Mouse (Mus musculus) heart, embryonic 11.5 days (tissue): ENCODE results near the gene Sim1. TPM values are rescaled to one million over a fixed set of nuclear protein-coding genes. Genes with fewer than 3 reads are reported as not detected.

Source experiments
- ATAC-seq: fragments of 200-750 bp; cut with Nextera tagmentation; replicated peaks from 2 replicates; pipeline ENCODE4 v1.8.0; 2017; ENCODE audit warnings: moderate library complexity; ENCODE audit not compliant: insufficient number of reproducible peaks, low FRiP score, low TSS enrichment
- H3K27ac ChIP-seq: fragments of 300-500 bp; sonication (generic); 2 replicates; pipeline ENCODE4 v1.5.1; 2014; ENCODE audit warnings: mild to moderate bottlenecking, low read depth, low read length
- H3K27me3 ChIP-seq: fragments of 300-500 bp; sonication (generic); 2 replicates; pipeline ENCODE4 v1.6.1; 2014; ENCODE audit warnings: mild to moderate bottlenecking, low read length, mixed read lengths; ENCODE audit not compliant: control insufficient read depth, insufficient read depth
- H3K36me3 ChIP-seq: fragments of 300-500 bp; sonication (generic); 2 replicates; pipeline ENCODE4 v1.6.1; 2014; ENCODE audit warnings: mild to moderate bottlenecking, low read length, moderate library complexity, mixed read lengths; ENCODE audit not compliant: control insufficient read depth, insufficient read depth
- H3K4me1 ChIP-seq: fragments of 300-500 bp; sonication (generic); 2 replicates; pipeline ENCODE4 v1.6.1; 2014; ENCODE audit warnings: low read length; ENCODE audit not compliant: control insufficient read depth, insufficient read depth
- H3K4me2 ChIP-seq: fragments of 300-500 bp; sonication (generic); 2 replicates; pipeline ENCODE4 v1.6.1; 2014; ENCODE audit warnings: mild to moderate bottlenecking, moderate library complexity
- H3K4me3 ChIP-seq: fragments of 300-500 bp; sonication (generic); 2 replicates; pipeline ENCODE4 v1.5.1; 2014; ENCODE audit warnings: low read depth, low read length
- H3K9ac ChIP-seq: fragments of 300-500 bp; sonication (generic); 2 replicates; pipeline ENCODE4 v1.6.1; 2014; ENCODE audit warnings: mild to moderate bottlenecking, low read depth, low read length, moderate library complexity
- H3K9me3 ChIP-seq: fragments of 300-500 bp; sonication (generic); replicated peaks from 2 replicates; pipeline ENCODE4 v1.6.1; 2016; ENCODE audit warnings: low read length; ENCODE audit not compliant: control insufficient read depth
- WGBS: fragments of 180-500 bp; shearing (Covaris S2); extraction: QIAGEN DNeasy Blood & Tissue Kit; methylation state at CpG from one replicate; pipeline ENCODE4 v1.1.7; 2014; ENCODE audit not compliant: insufficient replicate concordance; 5-methylcytosine and 5-hydroxymethylcytosine counted together
- polyA plus RNA-seq: library from polyadenylated mRNA; unstranded; fragments of >200 nt; fragmentation: Nextera tagmentation; extraction: Ambion mirVana; gene quantifications from 2 replicates; pipeline ENCODE4 v1.2.1, GENCODE M21; 2014

The Sim1 gene
- polyA plus RNA-seq, 1 experiment from 2014 or later = 0.09 TPM

DNA sequence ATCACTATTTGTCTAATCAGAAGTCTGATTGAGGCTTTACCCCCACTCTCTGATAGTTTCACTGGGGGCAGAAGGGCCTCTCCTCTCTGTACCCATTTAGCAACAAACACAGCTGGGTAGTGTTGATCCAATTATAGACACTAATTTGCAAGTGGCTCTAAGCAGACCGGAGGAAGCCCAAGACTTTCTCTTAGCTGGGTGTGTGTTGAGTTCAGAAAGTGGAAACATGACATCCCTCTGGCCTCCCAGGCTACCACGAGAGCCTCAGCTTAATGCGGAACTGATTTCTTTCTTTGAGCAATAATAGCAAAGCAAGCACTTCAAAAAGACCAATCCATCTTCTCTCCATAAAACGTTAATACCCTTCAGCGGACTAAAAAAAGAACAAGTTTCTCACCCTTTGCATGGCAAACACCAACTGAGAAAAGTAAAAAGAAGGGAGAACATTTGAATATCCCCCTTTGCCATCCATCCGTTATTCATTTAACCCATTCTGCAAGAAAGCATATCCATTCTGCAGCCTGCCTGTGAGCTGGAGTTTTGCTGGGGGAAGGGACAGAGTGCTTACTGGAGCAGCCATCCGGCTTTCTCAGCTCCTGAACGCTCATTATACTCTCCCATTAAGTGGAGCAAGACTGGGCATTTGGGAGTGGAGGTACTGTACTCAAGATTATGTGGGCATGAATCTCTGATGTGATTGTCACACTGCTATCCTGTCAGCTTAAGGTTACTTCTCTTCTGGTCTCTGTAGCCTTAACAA, 117.0 kb downstream of the Sim1 start:
- Histone ChIP-seq H3K4me3 (no peak overlapping the region), H3K9me3 (no peaks in the 10 kb centered on the region), H3K9ac (no peak overlapping the region), H3K4me2 (peak overlapping the region; percentile 14), H3K36me3 (no peaks in the 10 kb centered on the region), H3K27me3 (no peaks in the 10 kb centered on the region), H3K4me1 (no peaks in the 10 kb centered on the region; the same call in none of the 2 replicates), H3K27ac (no peak overlapping the region)
- WGBS = 30% methylated on average over 8 of the region's 8 CpGs
- ATAC-seq = no peak

DNA sequence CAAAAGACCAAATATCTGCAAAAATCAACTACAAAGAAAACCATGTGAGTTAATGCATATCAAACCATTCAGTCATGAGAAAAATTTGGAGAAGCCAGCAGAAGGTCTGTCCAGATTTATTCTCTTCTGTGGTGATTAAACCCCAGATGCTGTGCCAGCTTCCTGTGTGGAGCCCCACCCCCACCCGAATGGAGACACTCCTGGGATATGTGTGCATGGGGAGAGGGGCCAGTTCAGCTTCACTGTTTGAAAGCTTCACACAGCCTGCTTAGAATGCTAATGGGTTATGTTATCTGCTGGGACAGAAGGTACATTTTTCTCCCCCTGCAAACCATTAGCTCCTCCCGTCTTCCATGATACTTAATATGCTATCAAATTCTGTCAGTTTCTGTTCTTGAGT, 120.3 kb downstream of the Sim1 start:
- no peak for ATAC-seq
- H3K4me3 ChIP-seq = no peak overlapping the region
- H3K27me3 ChIP-seq = no peaks in the 10 kb centered on the region
- no peaks in the 10 kb centered on the region for H3K36me3 ChIP-seq
- no peaks in the 10 kb centered on the region; the same call in none of the 2 replicates for H3K4me1 ChIP-seq
- H3K4me2 ChIP-seq = no peak overlapping the region
- no peaks in the 10 kb centered on the region for H3K9me3 ChIP-seq
- WGBS = 53% methylated on average over 2 of the region's 2 CpGs
- H3K9ac ChIP-seq = no peak overlapping the region
- no peak overlapping the region for H3K27ac ChIP-seq

DNA sequence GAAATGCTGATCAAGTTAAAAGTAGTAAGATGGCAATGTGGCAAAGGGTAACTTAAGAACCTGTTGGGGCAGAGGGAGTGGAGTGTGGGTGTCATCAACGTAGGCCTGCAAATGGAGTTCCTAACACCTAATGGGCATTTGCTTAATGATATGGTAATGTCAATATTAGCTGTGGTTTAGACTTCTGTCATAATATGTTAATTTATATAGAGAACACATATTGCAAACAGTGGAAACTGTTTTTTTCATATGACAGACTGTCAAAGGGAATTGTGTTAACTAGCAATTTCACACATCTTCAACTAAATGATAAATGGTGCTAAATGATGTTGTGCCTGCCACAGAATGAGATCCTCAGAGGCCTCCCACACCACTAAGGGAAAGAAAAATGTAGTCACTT, 120.8 kb downstream of the Sim1 start:
- Histone ChIP-seq H3K9ac (no peak overlapping the region), H3K9me3 (no peaks in the 10 kb centered on the region), H3K27ac (no peak overlapping the region), H3K4me3 (no peak overlapping the region), H3K27me3 (no peaks in the 10 kb centered on the region), H3K36me3 (no peaks in the 10 kb centered on the region), H3K4me2 (no peak overlapping the region), H3K4me1 (no peaks in the 10 kb centered on the region; the same call in none of the 2 replicates)
- WGBS = 52% methylated on average over 1 of the region's 1 CpGs
- ATAC-seq = no peak

DNA sequence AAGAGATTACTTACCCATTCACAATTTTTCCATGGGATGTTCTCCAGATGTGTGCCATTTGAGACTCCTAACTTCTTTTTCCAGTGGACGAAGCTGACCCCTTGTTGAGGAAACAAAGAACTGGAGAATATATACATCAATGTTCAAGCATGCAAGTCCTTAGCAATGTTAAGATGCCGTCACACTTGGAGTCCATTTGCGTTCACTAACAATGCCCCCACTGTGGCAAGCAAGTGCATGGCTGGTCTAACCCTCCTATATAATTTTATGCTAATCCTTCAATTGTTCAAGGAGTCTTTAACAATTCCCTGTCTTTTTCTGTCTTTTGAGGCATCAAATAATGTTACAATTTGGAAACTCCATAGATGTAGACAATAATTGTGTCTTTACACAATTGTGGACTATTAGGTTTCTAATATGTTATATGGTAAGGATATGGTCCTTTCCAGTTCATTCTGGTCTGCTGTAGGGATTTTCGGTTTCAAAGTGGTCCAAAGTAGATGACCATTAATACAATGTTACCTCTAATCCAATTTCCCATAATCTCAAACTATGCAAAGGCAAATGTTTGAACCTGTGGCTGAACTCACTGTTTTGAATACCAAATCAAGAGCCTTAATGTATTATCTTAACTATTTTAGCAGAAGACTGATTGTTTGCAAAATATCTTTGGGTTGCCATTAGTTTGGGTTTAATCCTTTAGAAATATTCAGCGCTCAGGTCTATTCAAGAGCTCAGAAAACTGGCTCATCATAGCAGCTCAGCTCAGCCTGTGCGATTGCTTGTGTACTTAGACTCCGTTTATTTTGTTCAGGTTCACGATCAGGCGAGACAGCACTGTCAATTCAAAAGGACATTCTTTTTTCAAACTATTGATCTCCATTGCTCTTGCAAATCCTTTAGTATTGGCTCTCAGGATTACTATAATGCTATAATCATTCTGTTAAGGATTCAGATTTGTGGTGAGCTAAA, 129.0 kb downstream of the Sim1 start:
- ATAC-seq = no peak
- Histone ChIP-seq H3K4me1 (no peaks in the 10 kb centered on the region), H3K9ac (no peak overlapping the region), H3K36me3 (no peaks in the 10 kb centered on the region), H3K27me3 (no peaks in the 10 kb centered on the region), H3K4me3 (no peak overlapping the region), H3K9me3 (no peaks in the 10 kb centered on the region), H3K27ac (no peak overlapping the region), H3K4me2 (no peak overlapping the region)
- WGBS = 81% methylated on average over 9 of the region's 9 CpGs
